Mouse (Mus musculus): ENCODE measurements at regions not wholly inside any gene's neighbourhood (a gene's known extent, or its start where the extent isn't known, plus 50 kb on each side); places are given as distances from the start of the nearest gene placed in this dataset.

- TF ChIP-seq POLR2A (IDR thresholded peaks at IDR 0.05; ENCODE audit: borderline replicate concordance, extremely low read depth, low read depth, low read length) (no peak), CTCF (IDR thresholded peaks at IDR 0.05; ENCODE audit: insufficient read depth, low read length) (no peak)
Observed at GRCm38 (mm10) chr5:126104464-126104863, 572.9 kb downstream of the Tmem132b start.
